Mouse (Mus musculus) liver, adult (tissue): Measurements from ENCODE around the gene Rmdn3.
A peak's percentile ranks its signal among the peaks of the same experiment; 100 is the strongest.

Source experiments
- GATA4 ChIP-seq: IDR thresholded peaks from 2 replicates; pipeline ENCODE4 v1.6.1; 2014; ENCODE audit warnings: mild to moderate bottlenecking, low read length; ENCODE audit not compliant: insufficient replicate concordance

Rmdn3 gene

DNA sequence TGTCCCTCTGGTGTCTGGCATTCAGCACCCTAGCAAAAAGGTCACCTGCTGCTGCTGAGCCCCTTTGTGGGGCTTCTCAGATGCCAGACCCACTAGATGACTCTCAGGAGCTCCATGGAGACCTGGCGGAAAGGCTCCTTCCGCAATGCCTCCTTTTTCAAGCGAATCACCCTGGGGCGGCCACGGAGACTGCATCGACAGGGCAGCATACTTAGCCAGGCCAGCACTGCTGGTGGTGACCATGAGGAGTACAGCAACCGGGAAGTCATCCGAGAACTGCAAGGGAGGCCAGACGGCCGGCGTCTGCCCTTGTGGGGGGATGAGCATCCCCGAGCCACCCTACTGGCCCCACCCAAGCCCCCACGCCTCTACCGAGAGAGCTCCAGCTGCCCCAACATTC is 18.0 kb upstream of the Rmdn3 start:
- TF ChIP-seq GATA4: no peak

GRCm38 (mm10) chr2:119173991-119174651 is 17.3 kb upstream of the Rmdn3 start, which contains the start of gene Gm14137:
Gene Gm14137 (plus strand): TSS chr2:119174509.
- no peak for TF ChIP-seq GATA4

- peak; percentile 78; the same call in 1 of the 2 replicates for TF ChIP-seq GATA4
Measured at GRCm38 (mm10) chr2:119172862-119173576, 16.2 kb upstream of the Rmdn3 start.

GRCm38 (mm10) chr2:119172446-119172845 is 15.6 kb upstream of the Rmdn3 start:
- no peak for TF ChIP-seq GATA4

GRCm38 (mm10) chr2:119171574-119171973 is 14.7 kb upstream of the Rmdn3 start:
- no peak for TF ChIP-seq GATA4

GRCm38 (mm10) chr2:119170282-119170681 is 13.4 kb upstream of the Rmdn3 start:
- TF ChIP-seq GATA4: no peak

- TF ChIP-seq GATA4: no peak
Measured at GRCm38 (mm10) chr2:119167866-119168256, 11.0 kb upstream of the Rmdn3 start.

GRCm38 (mm10) chr2:119166901-119167865 is 10.3 kb upstream of the Rmdn3 start, which contains the start of gene Gchfr:
Gene Gchfr (plus strand): TSS chr2:119167773.
- TF ChIP-seq GATA4: no peak

GRCm38 (mm10) chr2:119165401-119165800 is 8.6 kb upstream of the Rmdn3 start:
- no peak for TF ChIP-seq GATA4

DNA sequence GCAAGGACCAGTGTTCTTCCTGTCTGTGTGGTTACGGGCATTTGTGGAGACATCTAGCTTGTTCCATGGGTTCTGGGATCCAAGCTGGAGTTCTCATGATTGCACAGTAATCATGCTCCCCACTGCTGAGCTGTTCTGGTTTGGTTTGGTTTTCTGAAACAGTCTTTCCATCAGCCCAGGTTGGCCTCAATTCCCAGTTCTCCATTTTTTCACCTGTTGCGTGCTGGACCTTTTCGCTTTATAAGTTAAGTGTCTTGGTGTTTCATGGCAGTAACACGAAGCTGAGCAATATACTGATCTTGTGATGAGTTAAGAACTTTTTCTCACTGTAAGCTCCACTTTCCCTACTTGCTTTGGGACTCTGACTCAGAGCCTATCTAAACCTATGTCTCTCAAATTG is 7.2 kb upstream of the Rmdn3 start:
- TF ChIP-seq GATA4: no peak

DNA sequence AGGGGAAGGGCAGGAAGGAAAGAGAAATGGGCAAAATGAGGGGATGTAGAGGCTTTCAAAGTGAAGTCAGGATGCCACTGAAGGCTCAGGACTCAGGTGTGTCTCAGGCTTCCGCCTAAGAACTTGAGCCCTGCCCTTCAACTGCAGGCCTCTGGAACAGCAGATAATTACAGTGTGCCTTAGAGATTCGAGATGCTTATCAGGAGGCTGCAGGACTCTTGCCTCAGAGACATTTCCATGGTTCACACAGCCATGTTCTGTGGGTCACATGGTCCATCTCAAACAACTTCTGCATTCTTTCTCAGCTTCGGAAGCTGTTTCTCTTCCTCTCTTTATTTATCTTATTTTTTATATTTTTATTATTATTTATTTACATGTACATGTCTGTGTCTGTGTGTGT is 6.3 kb upstream of the Rmdn3 start:
- no peak for TF ChIP-seq GATA4

DNA sequence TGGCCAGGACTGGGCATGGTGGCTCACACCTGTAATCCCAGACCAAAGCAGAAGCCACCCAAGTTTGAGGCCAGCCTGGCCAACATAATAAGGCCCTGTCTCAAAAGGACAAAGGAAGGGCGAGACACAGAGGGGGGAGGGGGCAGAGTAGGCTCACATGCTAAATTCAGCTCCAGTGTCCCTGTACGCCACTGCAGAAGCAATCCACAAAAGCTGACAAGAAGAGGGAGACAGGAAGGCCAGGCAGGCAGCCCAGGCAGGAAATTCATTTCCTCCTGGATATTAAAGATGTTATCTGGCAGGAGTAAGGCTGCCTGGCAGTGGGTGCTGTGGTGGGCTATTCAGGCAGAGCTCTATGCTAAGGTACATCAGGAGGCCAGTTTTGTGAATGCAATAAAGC is 4.4 kb upstream of the Rmdn3 start:
- TF ChIP-seq GATA4: peak; percentile 51; the same call in 1 of the 2 replicates

DNA sequence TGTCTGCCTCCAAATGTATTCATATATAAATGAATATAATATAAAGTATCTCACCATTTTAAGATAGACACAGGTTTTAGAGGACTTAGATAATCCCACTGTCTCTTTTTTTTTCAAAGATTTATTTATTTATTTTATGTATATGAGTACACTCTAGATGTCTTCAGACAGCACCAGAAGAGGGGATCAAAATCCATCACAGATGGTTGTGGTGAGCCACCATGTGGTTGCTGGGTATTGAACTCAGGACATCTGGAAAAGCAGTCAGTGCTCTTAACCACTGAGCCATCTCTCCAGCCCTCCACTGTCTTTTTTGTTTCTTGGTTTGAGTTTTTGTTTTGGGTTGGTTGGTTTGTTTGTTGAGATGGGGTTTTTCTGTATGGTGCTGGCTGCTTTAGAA is 1.0 kb upstream of the Rmdn3 start:
- TF ChIP-seq GATA4: no peak

- TF ChIP-seq GATA4: no peak
Measured at GRCm38 (mm10) chr2:119156081-119156680, 653 bp downstream of the Rmdn3 start.

DNA sequence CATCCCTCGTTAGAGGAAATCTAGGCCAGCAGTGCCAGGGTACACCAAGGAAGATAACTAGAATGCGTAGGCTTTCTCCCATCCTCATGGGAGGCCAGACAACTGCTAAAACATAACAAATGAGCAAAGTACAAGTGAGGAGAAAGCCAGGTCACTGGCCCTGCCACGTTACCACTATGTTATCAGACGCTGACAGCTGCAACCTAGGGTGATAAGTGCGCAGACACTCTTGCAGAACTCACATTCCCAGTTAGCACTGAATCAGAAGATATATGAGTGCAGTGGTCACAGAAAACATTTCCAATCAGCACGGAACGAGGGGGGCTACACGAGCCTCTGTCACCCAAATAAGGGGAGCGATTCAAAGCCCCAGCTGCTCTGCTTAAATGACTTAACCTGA is 1.4 kb downstream of the Rmdn3 start:
- TF ChIP-seq GATA4: peak; percentile 28; the same call in 1 of the 2 replicates

DNA sequence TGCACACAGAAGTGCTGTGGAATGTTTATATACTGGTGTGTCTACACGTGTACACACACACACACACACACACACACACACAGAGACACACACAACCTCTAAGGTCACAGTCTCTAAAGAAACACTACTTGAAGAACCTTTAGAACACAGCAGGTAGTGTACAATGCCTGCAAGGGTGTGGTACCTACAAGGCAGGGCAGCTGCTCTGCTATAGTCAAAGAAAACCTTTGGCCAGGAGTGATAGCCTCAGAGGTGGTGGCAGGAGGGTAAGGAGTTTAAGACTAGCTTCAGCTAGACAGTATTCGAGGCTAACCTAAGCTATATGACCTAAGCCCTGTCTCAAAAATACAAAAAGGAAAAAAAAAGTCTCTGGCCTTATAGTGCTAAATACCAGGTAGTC is 2.2 kb downstream of the Rmdn3 start:
- TF ChIP-seq GATA4: no peak

- TF ChIP-seq GATA4: no peak
Measured at GRCm38 (mm10) chr2:119152255-119152654, 4.6 kb downstream of the Rmdn3 start.
